Mouse (Mus musculus) adrenal gland, adult 8-10 months (tissue): ENCODE data around the gene Dpysl5. TPM values are rescaled to one million over a fixed set of nuclear protein-coding genes. Genes with fewer than 3 reads are reported as not detected.

ENCODE experiments used
- DNase-seq: peaks from one replicate; pipeline ENCODE4 v3.0.0; 2022
- total RNA-seq, 4 experiments: library from RNA; stranded (reverse); gene quantifications; 2 replicates each; pipeline ENCODE4 v1.2.4; 2022

The Dpysl5 gene
- total RNA-seq, 4 experiments from 2014 or later: 1.5 to 4.0 (median 2.7) TPM

DNA sequence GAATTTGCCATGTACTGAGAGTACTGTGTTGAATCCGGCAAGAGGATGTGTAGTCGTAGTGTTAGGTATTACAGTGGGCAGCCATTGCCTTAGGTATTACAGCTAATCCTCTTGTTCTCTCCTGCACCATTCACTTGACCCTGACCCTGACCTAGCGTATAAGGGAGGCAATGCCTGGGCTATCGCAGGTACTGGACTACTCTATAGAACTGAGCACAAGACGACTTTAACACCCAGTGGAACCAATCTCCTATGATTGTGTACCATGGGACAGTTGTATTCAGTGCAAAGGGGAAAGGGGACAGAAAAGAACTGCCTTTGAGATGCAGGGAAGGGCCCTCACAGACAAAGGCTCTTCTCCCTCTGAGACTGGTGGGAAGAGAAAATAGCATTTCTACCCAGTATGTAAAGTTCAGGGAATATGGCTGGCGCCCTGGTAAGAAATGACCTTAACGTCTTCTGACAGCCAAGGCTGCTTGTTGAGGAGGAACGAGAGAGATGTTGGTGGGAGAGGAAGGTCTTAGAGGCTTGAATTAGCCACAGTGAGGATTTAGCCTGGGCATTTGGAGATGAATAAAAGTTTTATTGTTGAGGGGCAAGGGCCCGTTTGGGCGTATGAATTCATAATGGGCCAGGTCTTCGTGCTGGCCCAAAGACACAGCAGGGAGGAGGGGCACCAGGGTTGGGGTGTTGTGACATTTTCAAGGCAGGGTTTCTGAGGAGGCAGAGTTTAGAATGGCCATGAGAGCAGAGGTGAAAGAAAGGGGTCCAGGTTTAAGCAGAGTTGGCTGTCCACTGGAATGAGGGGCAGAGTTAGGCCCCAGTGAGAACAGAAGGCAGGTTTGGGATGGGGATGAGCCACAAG is 113.0 kb downstream of the Dpysl5 start:
- DNase-seq: no peak

GRCm38 (mm10) chr5:30825166-30825565 is 113.8 kb downstream of the Dpysl5 start:
- peak; percentile 19 for DNase-seq

DNA sequence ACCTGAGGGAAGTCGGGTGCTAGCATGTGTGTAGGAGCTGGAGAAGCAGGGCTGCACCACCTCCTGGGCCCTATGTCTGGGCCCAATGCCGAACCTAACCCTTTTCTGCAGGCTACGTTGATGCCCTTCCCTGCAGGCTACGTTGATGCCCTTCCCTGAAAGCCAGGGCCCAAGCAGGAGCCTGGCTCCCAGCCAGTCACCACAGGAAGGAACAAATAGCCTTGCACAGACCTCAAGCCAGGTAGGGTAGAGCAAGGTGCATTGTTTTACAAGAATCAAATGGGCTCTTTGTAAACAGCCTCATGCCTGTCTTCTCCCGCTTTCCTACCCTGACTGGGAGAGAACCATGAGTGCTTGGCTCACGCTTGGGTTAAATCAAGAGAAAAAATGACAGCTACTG is 114.5 kb downstream of the Dpysl5 start:
- no peak for DNase-seq

- DNase-seq: peak; percentile 46
These were observed 122.1 kb downstream of the Dpysl5 start for GRCm38 (mm10) chr5:30833416-30833815.

GRCm38 (mm10) chr5:30839731-30840130 is 128.4 kb downstream of the Dpysl5 start:
- no peak for DNase-seq

- DNase-seq: no peak
These were observed 130.5 kb downstream of the Dpysl5 start for GRCm38 (mm10) chr5:30841896-30842295.

Other genes starting within 250 kb of the Dpysl5 start
- gene Otof, start 249.6 kb upstream of the Dpysl5 start, total RNA-seq: 1 to 10 TPM in 1 of 4 experiments, under 1 TPM in 2, not detected in 1; 0.12 to 1.1 (median 0.38) TPM
- not detected for gene 1700001C02Rik, start 245.5 kb upstream of the Dpysl5 start, total RNA-seq
- 1 to 10 TPM; 1.9 to 6.7 (median 3.7) TPM for gene Cib4, start 165.7 kb upstream of the Dpysl5 start, total RNA-seq
- gene Kcnk3, start 123.4 kb upstream of the Dpysl5 start, total RNA-seq: 1,000 to 10,000 TPM; 1,385 to 1,638 (median 1,575) TPM
- 10 to 100 TPM; 39.8 to 60.3 (median 49.4) TPM for gene Slc35f6, start 63.6 kb upstream of the Dpysl5 start, total RNA-seq
- 10 to 100 TPM in 2 of 4 experiments, 1 to 10 TPM in 2; 4.3 to 11.4 (median 8.5) TPM for gene Cenpa, start 44.8 kb upstream of the Dpysl5 start, total RNA-seq
- gene Mapre3, start 103.1 kb downstream of the Dpysl5 start, total RNA-seq: 10 to 100 TPM; 75.9 to 93.2 (median 85.2) TPM
- gene Tmem214, start 156.4 kb downstream of the Dpysl5 start, total RNA-seq: 10 to 100 TPM; 55.5 to 66.8 (median 59.6) TPM
- gene Agbl5, start 177.1 kb downstream of the Dpysl5 start, total RNA-seq: 10 to 100 TPM in 3 of 4 experiments, 1 to 10 TPM in 1; 9.9 to 22.6 (median 17.7) TPM
- gene Ost4, start 196.2 kb downstream of the Dpysl5 start, total RNA-seq: 100 to 1,000 TPM; 210 to 235 (median 214) TPM
- gene Emilin1, start 201.8 kb downstream of the Dpysl5 start, total RNA-seq: 10 to 100 TPM; 48.7 to 62.4 (median 51.8) TPM
- 10 to 100 TPM; 60.9 to 74.4 (median 69.4) TPM for gene Khk, start 209.9 kb downstream of the Dpysl5 start, total RNA-seq
- 1 to 10 TPM; 1.0 to 3.0 (median 1.8) TPM for gene Cgref1, start 234.0 kb downstream of the Dpysl5 start, total RNA-seq
- gene Preb, start 248.8 kb downstream of the Dpysl5 start, total RNA-seq: 100 to 1,000 TPM; 129 to 211 (median 186) TPM